Mouse (Mus musculus): ENCODE measurements around the gene Shank3. TPM values are rescaled to one million over a fixed set of nuclear protein-coding genes. Genes with fewer than 3 reads are reported as not detected.

Gene Shank3
- 1.8 and 2.0 TPM in 2 replicates for polyA plus RNA-seq (2012; rRNA removed)

DNA sequence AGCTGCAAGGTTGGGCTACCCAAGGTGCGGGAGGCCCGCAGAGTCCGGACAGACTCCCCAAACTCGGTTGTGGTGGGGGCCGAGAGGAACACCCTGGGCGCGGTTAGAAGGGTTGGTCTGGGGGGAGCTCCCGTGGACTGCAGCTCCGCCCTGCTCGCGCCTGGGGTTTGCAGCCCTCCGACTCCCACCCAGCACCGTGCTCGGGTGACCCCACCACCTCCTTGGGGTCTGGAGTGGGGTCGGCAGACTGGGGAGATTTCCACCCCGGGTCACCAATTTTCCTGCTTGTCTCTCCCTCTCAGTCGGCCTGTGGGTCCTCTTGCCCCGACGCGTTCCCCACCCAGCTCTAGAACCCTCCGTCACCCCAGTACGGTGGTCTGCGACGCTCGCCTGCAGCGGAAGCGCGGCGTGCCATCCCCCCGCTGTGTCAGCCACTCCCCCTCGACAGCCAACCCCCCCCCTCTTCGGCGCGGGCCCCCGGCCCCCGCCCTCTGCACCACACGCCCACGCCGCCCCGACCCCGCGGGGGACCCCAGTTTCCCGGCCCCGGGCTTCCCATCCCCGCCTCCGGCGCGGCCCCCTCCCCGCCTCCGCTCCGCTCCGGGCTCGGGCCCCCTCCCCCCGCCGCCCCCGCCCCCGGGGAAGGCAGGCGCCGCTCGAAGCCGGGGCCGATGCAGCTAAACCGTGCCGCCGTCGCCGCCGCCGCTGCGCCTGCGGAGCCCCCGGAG is at the start of gene Shank3:
Gene Shank3 (plus strand): TSS at position 663 of the 728 bp plus-strand sequence.

DNA sequence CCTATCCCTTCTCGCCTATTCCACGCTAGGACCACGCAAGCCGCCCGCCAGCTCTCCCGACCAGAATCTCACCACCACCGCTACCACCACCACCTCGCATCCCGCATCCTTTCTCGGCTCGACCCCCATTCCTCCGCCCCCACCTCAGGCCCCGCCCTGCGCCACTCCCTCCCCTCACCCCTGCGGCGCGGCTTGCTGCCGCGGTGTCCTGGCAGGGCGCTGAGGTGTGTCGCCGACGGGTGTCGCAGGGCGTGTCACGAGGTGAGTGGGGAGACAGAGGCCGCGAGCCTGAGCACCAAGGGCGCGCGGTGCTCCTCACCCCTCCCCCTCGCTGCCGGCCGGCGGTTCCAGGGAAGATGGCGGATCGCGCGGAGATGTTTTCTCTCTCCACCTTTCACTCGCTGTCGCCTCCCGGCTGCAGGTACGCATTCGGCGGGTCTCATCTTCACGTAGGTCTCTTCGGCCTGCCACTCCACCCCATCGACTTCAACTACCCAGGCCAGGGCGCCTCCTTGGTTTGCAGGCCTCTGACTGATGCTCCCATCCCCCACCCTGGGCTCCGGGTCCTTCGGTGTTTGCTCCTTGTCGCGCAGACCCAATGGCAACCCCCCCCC is 45.5 kb upstream of the Shank3 start, which contains the start of gene Mapk8ip2:
Gene Mapk8ip2 (plus strand): TSS at position 49 of the 614 bp plus-strand sequence.

DNA sequence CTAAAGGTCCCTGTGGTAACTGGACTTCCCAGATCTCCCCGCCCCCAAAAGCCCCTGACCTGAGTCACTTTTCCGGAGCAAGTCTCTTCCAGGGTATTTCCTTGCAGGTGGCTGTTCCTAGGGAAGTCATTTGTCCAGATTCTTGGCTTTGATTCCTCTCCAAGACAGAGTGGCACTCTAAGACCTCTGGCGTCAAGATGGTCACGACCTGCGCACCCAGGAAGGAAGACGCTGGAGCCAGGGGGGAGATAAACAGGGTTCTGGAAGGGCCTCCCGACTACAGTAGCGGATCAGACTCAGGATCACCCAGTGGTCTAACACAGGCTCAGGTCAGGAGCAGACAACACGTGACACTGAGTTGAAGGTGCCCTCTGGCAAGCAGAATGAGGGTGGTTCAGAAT is 22.3 kb upstream of the Shank3 start, which contains the start of gene Arsa:
Gene Arsa (minus strand): TSS at position 335 of the 401 bp plus-strand sequence.

DNA sequence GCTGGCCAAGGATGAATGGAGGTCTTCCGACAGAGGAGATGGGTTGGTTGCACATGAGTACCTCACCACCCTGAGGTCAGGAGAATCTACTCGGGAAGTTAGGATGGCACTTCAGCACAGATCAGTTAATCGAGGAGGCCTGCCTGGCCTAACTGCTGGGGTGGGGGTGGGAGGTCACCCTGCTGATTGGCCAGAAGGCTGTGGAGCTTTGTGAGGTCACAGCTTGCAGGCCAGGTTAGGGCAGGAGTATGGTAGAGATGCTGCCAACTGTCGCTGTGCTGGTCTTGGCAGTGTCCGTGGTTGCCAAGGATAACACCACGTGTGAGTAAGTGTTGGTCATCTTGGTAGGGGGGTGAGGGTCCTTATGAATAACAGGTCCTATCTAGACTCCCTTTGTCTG is 68.7 kb downstream of the Shank3 start, which contains the start of gene Acr:
Gene Acr (plus strand): TSS at position 213 of the 400 bp plus-strand sequence.

DNA sequence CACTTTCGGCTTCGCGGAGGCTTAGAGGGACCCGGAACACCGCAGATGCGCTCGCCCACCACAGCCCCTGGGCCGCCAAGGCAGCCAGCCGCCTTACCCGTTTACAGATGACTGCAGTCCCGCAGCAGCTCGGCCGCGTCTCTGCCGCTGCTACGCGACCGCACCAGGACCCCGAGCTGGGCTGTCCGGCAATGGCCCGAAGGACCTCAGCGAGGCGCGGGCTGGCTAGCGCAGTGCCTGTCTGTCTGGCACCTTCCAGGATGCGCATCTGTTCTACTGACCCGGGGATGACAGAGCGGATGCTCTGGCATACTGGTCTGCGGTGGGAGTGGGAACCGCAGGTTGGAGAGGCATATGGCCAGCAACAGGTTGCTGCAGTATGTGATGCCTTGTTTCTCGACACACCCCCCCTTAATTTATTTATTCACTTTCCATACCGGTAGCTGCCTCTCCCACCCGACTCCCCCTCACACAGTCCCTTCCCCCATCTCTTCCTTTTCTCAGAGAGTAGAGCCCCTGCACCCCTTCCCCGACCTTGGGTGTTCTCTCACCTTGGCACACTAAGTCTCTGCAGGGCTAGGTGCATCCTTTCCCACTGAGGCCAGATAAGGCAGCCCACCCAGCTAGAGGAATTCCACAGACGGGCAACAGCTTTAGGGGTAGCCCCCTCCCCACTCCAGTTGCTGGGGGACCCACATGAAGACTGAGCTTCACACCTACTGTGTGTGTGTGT is 92.5 kb downstream of the Shank3 start, which contains the start of gene Rabl2:
Gene Rabl2 (minus strand): TSS at position 201 of the 733 bp plus-strand sequence.

Other genes starting within 250 kb of the Shank3 start
- 27.9 and 28.3 TPM in 2 replicates for gene Sbf1, start 184.3 kb upstream of the Shank3 start, polyA plus RNA-seq (2012; rRNA removed)
- gene Adm2, start 176.9 kb upstream of the Shank3 start, polyA plus RNA-seq (2012; rRNA removed), result 1.8 and 2.0 TPM in 2 replicates
- 7.3 and 11.5 TPM in 2 replicates for gene Miox, start 165.2 kb upstream of the Shank3 start, polyA plus RNA-seq (2012; rRNA removed)
- gene Lmf2, start 144.0 kb upstream of the Shank3 start, polyA plus RNA-seq (2012; rRNA removed), result 11.6 and 12.4 TPM in 2 replicates
- gene Ncaph2, start 143.9 kb upstream of the Shank3 start, polyA plus RNA-seq (2012; rRNA removed), result 65.4 and 75.6 TPM in 2 replicates
- gene Sco2, start 125.8 kb upstream of the Shank3 start, polyA plus RNA-seq (2012; rRNA removed), result 9.4 and 11.0 TPM in 2 replicates
- 0.68 and 0.70 TPM in 2 replicates for gene Tymp, start 122.6 kb upstream of the Shank3 start, polyA plus RNA-seq (2012; rRNA removed)
- gene Odf3b, start 120.3 kb upstream of the Shank3 start, polyA plus RNA-seq (2012; rRNA removed), result 0.75 and 0.85 TPM in 2 replicates
- not detected in 2 replicates for gene Klhdc7b, start 114.7 kb upstream of the Shank3 start, polyA plus RNA-seq (2012; rRNA removed)
- gene Syce3, start 89.1 kb upstream of the Shank3 start, polyA plus RNA-seq (2012; rRNA removed), result not detected in 2 replicates
- gene Cpt1b, start 73.8 kb upstream of the Shank3 start, polyA plus RNA-seq (2012; rRNA removed), result 1.6 and 2.0 TPM in 2 replicates
- gene C730034F03Rik, start 70.0 kb upstream of the Shank3 start, polyA plus RNA-seq (2012; rRNA removed), result 0.89 and 0.97 TPM in 2 replicates
- 0.23 and 0.29 TPM in 2 replicates for gene Gm44502, start 69.9 kb upstream of the Shank3 start, polyA plus RNA-seq (2012; rRNA removed)
- gene Chkb, start 69.7 kb upstream of the Shank3 start, polyA plus RNA-seq (2012; rRNA removed), result 17.1 and 19.3 TPM in 2 replicates
- 0.01 and 0.03 TPM in 2 replicates for gene Mapk8ip2, start 45.7 kb upstream of the Shank3 start, polyA plus RNA-seq (2012; rRNA removed)
- gene Arsa, start 22.2 kb upstream of the Shank3 start, polyA plus RNA-seq (2012; rRNA removed), result 3.1 and 3.4 TPM in 2 replicates
- 0.05 and 0.09 TPM in 2 replicates for gene Acr, start 68.7 kb downstream of the Shank3 start, polyA plus RNA-seq (2012; rRNA removed)
- 5.7 and 6.2 TPM in 2 replicates for gene Rabl2, start 92.3 kb downstream of the Shank3 start, polyA plus RNA-seq (2012; rRNA removed)

Data from liver, embryonic 14 days (tissue).